Mouse (Mus musculus) right cerebral cortex, postnatal 10 days (tissue): ENCODE data around the gene Klhdc1.

ENCODE experiments used
- DNase-seq, 2 experiments: peaks; one replicate each; pipeline ENCODE4 v3.0.0; 2021; ENCODE audit warnings: low spot score in 2 of 2

Klhdc1 gene

DNA sequence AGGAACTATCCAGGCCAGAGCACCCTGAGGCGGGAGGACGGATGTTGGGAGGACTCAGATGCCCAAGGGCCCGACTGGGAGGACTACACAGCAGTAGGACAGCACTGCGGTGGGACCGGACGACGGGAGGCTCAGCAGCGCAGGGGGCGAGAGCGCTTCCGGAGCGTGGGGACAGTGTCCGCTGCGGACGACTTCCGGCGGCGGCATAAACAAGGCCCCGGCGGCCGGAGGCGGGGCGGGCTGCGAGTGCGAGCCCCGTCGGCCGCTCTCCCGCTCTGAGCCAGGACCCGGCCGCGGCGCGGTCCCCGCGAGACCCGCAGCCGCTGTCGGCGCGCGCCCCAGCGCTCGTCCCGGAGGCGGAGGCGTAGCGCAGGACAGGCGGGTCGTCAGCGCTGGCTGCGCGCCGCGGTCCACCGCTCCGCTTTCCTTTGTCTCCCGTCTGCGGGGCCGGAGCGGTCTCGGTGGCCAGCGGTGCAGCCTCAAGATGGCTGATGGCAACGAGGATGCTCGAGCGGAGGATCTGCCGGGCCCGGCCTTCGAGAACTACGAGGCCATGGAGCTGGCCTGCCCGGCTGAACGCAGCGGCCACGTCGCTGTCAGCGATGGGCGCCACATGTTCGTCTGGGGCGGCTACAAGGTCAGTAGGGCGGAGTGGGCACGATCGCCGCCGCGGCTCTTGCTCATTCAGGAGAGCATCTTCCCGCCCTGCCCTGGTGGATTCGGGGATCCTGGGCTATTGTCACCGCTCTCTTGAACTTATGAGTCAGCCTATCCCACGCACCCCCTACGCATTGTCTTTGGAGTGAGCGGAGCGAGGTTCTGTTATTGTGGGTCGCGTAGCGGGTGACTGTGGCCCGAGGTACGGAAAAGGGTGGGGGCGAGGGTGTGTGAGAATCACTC, 55.8 kb downstream of the Klhdc1 start, which contains the start of gene Klhdc2:
Gene Klhdc2 (plus strand): TSS at position 171 of the 900 bp plus-strand sequence.
- DNase-seq: peak; percentile 94 to 95

DNA sequence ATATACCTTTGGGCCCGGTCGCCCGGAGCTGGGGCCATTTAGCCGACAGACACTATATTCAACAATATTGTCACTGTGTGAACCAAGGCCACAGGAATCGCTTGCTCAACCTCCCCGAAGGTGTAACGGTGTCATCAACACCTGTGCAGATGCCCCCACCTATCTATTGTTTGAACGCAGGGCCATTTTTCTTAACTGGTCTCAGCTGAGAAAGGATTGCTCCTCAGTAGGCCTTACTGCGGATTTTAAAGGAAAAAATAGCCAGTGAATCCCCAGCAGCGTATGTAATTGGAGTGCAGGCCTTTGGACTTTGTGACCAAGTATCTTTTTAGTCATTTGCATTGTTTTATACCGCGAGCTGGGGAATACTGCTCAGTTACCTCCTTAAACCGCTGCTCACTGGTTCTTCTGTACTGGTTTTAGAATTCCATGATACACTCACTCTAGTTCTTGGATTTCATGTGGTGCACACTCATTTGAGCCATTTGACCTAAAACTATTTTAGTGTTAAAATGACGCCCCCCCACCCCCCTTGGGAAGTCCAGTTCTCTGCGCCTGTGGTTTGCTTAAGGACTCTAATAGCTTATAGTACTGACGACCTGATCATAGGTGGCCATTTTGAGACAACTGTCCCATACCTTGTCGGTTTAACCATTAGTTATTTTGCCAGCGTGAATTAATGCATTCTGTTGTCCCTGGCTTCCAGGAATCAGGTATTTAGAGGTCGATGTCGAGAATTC, 56.6 kb downstream of the Klhdc1 start:
- no peak for DNase-seq

DNA sequence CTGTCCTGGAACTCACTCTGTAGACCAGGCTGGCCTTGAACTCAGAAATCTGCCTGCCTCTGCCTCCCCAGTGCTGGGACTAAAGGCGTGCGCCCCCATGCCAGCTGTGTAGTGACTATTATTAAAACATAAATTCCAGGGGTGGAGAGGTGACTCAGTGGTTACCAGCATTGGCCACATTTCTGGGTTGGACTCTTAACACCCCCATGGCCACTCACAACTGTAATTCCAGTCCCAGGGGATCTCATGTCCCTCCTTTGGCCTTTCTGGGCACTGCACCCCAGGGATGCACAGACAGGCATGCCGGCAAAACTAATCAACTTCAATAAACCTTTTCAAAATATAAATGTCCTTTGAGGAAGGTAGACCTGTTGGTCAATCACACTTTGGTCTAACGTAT, 57.3 kb downstream of the Klhdc1 start:
- DNase-seq: no peak

DNA sequence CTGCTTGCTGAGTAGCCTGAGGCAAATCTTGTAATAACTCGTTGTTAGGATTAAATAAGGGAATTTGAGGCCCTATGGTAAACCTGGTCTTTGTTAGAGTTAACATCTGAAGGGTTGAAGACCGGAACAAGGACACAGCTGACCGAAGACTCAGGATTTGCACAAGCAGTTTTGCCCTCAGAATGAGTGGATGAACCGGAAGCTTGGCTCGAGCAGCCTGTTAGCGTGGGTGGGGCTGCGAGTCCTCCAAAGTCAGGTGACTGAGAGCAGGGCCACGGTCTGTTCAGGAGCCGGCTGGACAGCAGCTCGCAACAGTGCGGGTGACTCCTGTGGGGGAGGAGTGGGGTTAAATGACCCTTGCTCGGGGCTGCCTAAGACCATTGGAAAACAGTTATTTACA, 58.3 kb downstream of the Klhdc1 start:
- peak in 1 of 2 experiments; percentile 35 for DNase-seq

DNA sequence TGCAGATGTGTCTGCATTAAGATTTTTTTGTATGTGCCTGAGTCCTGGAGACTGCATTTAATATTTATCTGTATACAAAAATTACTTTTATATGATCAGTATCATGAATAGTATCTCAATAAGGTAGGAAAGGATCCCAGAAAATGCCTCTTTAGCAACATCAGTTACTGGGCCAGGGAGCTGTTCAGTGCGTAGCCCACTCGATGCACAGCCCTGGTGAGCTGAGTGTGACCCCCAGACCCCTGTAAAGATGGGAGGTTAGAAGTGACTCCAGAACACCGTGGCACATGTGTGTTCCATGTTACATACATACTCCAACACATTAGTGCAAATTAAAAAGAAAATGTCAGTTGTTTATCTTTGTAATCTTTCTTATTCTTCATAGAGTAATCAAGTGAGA, 58.9 kb downstream of the Klhdc1 start:
- no peak for DNase-seq

DNA sequence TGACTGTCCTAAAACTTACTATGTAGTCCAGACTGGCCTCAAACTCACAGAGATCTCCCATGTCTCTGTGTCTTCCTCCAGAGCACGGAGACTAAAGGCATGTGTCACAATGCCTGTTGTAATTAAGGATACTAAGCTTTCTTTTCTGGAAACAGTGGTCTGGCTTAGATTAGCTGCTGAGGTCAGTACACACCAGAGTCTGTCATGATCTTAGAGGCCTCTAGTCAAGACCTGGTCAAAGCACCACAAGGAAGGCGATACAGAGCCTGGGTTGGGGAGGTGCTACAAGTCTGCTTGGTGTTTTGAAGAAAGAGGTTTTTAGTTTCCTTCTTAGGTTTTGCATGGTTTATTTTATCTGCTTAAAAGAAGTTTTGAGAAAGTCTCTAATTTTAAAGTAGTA, 59.4 kb downstream of the Klhdc1 start:
- DNase-seq: no peak

DNA sequence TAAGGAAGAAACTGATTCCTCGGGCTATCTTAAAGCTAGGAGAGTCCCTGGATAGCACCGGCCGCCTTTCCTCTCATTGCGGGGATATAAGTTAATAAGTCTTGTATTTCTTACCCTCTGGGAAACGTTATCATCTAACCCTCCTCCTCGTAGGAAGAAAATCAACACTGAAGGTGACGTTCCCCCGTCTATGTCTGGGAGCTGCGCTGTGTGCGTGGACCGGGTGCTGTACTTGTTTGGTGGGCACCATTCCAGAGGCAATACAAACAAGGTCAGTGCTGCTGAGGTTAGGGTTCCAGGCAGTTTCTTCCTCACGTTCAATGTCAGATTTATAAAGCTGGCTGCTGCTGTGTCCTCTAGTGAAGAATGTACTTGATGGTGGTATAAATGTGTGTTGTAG, 61.2 kb downstream of the Klhdc1 start:
- DNase-seq: no peak

DNA sequence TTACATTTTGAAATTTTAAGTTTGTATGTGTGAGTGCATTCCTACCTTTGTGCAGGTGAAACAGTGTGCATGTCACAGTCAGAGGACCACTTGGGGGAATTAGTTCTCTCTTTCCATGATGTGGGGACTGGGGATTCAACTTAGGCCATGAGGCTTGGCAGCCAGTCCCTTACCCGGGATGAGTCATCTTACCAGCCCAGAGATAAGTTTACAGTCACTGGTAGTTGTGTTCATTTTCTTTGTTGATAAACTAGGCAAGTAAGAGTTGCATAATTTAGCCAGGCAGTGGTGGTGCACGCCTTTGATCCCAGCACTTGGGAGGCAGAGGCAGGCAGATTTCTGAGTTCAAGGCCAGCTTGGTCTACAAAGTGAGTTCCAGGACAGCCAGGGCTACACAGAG, 63.1 kb downstream of the Klhdc1 start:
- no peak for DNase-seq

DNA sequence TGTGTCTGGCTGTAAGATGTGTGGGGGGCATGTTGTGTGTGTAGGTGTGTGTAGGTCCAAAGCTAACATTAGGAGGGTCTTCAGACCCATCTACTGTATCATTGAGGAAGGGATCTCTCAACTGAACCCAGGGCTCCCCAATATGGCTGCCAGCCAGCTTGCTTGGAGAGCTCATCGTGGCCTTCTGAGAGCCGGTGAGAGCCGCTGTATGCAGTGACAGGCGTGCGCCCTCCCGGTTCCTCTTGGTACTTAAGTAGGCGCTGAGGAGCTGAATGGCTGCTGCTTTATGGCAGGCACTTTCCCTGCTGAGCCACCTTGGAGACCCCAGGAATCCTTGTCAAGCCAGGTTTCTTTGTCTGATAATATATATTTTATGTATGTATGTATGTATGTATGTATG, 65.4 kb downstream of the Klhdc1 start:
- DNase-seq: no peak

DNA sequence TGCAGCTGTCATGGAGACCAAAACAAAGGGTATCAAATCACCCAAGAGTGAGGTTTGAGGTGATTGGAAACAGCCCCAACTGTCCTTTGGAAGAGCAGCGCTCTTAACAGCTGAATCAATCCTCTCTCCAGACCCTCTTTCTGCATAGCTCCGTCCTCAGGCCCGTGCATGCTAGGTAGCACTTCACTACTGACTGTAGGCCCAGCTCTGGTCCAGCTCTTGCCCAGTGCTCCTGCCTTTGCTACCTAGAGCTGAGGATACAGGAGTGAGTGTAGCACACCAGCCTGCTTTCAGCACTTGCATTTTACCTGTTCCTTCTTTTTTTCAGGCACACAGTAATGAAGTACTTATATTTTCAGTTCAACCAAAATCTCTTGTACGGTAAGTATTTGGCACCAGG, 68.7 kb downstream of the Klhdc1 start:
- DNase-seq: no peak

DNA sequence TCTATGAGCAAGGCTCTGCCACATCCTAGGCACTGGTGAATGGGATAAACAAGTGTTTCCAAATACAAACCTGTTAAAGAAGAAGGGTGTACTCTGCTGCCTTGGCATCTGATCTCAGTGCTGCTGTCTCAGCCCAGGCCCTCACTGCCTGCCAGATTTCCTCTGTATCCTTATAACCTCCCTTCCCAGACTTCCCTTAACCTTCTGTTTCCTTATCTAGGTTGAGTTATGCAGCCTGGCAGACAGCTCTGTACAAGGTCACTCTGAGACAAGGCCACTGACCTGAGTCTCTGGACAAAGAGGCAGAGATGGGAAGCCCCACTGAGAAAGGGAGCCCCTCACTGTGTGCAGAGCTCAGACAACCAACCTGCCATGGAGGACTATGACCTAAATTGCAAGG, 77.5 kb downstream of the Klhdc1 start:
- DNase-seq: no peak

DNA sequence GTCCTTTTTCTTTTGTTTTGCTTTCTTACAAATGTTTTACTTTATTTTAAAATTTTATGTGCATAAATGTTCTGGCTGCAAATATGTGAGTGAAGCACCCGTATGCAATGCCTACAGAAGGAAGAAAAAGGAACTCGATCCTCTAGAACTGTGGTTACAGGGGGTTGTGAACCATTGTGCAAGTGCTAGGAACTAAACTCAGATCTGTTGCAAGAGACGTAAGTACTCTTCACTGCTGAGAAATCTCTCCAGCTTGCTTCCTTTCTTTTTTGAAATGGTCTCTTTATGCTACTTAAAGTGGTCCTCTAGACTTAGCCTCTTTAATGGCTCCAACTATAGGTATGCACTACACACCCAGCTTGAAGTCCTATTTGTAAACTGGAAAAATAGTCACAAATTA, 90.2 kb downstream of the Klhdc1 start:
- no peak for DNase-seq

DNA sequence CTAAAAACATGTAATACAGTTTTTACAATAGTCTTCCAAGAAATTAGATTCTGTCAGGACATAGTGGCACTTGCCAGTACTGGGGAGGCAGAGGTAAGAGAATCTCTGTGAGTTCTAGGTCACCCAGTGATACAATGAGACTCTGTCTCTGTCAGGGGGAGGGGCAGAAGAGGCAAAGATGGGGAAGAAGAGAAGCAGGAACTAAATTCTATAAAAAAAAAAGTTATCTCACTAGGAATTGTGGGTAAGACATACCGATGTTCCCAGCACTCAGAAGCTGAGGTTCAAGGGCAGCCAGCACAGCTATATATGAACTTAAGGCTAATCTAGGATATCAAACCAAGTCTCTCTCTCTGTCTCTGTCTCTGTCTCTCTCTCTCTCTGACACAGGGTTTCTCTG, 91.2 kb downstream of the Klhdc1 start:
- no peak for DNase-seq

DNA sequence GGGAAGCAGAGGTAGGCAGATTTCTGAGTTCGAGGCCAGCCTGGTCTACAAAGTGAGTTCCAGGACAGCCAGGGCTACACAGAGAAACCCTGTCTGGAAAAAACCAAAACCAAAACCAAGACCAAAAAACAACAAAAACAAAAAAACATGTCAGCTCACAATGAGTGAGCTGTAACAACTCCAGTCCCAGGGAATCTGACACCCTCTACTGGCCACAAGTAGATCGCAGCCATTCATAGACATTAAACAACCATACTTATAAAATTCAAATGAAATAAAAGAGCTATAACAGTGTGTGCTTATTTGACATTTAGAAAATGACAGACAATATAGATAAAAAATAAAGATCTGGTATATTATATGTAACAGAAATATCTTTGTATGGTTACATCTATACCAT, 92.6 kb downstream of the Klhdc1 start:
- DNase-seq: peak in 1 of 2 experiments; percentile 28
